Mouse (Mus musculus): ENCODE measurements around the gene 4930579F01Rik.
"Not testable (repeated sequence)": the region's sequence is repeated elsewhere in the genome, so short reads cannot be mapped to it uniquely, and the experiment has no call there.

4930579F01Rik gene

DNA sequence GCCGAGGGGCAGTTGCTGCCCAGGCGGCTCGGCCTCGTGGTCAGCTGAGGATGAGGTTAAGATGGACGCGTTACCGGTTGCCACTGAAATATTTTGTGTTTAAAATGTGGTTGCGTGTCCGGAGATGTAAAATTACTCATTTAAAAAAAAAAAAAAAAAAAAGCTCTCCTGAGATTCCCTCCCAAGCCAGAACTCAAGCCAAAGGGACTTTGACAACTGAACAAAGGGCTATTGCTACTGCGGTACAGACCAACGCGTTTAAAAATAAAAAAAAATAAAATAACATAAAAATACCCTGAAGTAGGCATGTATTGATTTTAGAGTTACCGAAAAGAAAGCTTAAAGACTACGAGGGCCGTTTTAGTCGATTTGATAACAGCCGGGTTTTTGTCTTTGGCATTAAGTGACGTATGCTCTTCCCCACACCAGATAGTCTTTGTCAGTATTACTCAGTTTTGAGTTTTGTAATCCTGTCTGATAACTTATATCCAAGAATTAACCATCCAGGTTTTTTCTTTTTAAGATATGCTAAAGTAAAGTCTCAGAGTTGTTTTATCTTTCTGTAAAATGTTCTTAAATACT lies 49.5 kb downstream of the 4930579F01Rik start:
- no peak for DNase-seq (ENCODE audit: low spot score)

DNA sequence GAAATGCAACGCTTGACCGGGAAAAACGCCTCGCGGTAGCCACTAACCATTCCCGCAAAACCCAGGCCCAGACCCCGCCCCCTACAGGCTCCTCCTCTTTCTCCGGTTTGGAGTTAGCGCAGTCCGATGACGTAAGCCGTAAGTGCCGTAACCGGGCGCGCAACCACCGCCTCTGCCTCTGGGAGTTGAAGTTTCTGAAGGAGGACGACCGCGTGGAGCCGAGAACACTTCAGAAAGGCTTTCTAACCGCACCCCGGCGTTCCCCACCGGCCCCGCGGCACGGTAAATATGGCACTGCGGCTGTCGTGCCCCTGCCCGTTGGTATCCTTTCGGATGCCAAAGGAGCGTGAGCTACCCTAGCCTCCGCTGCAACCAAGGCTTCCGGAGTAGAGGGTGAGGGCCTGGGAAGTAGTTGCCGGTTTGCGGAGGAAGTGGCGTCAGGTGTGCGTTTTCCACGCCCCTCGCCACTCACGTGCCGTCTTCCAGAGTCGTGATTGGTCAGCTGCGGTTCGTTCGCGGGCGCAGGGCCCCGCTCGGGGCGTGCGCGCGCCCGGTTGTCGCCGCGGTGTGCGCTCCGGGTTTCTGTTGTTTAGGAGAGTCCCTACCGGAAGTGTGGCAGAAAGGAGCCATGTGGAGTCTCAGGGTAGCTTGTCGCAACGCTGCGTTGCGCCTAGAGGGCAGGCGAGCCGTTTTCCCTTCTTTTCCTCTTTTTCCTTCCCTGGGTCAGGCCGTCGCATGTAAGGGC lies 50.1 kb downstream of the 4930579F01Rik start, which contains the start of gene Trmt10a:
Gene Trmt10a (plus strand): TSS at position 134 of the 745 bp plus-strand sequence.
- peak; percentile 97 for DNase-seq (ENCODE audit: low spot score)

- no peak for DNase-seq (ENCODE audit: low spot score)
Measured at GRCm38 (mm10) chr3:138142733-138143314, 50.8 kb downstream of the 4930579F01Rik start.

GRCm38 (mm10) chr3:138142052-138142732 lies 51.4 kb downstream of the 4930579F01Rik start:
- DNase-seq (ENCODE audit: low spot score), result no peak

DNA sequence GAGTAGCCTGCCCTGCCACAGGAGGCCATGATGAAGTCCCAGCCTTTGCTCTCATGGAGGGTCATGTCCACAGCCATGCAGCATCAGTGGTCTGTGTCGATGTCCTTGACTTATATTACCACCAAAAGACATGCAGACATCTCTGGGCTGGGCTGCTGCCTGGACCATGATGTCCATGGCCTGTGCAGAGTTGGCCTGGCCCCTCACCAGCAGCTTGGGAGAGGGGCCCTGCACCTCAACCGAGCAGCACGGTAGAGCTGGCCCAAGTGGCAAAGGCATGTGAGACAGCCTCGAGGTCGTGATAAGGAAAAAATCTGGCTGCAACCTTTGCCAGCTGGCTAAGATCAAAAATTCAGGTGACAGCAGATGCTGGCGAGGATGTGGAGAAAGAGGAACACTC lies 54.0 kb downstream of the 4930579F01Rik start:
- no peak for DNase-seq (ENCODE audit: low spot score)

DNA sequence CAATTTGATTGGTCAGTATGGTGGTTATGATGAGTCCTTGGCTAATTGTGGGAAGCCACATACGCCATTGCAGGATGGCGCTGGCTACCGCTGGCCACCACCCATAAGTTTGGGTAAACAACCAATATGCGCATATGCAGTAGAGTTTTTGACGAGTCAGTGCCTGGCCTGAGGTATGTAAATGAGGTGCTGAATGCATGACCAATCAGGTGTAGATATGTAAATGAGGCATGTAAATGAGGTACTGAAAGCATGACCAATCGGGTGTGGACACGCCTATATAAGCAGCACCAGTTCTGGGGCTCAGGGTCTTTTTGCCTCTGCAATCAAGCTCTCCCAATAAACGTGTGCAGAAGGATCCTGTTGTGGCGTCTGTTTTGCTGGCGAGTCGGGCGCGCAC lies 55.5 kb downstream of the 4930579F01Rik start:
- DNase-seq (ENCODE audit: low spot score), result not testable (repeated sequence)

DNA sequence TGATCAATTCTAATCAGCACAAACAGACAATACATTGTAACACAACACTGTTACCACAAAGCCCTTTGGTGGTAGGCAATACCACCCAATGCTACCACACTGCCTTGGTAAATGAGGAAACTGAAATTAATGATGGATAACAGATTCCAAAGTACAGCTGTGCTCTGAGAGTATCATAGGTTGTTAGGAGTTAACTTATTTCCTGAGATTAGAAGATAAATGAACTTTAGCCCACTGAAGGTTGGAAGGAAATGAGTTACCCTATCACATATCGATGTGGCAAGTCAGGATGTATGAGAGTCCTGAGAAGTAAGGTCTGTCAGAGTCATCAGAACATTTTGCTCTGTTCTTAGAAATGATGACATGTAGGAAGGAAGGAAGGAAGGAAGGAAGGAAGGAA lies 59.1 kb downstream of the 4930579F01Rik start:
- DNase-seq (ENCODE audit: low spot score), result no peak

GRCm38 (mm10) chr3:138133916-138134315 lies 59.7 kb downstream of the 4930579F01Rik start:
- no peak for DNase-seq (ENCODE audit: low spot score)

GRCm38 (mm10) chr3:138133463-138133862 lies 60.2 kb downstream of the 4930579F01Rik start:
- no peak for DNase-seq (ENCODE audit: low spot score)

DNA sequence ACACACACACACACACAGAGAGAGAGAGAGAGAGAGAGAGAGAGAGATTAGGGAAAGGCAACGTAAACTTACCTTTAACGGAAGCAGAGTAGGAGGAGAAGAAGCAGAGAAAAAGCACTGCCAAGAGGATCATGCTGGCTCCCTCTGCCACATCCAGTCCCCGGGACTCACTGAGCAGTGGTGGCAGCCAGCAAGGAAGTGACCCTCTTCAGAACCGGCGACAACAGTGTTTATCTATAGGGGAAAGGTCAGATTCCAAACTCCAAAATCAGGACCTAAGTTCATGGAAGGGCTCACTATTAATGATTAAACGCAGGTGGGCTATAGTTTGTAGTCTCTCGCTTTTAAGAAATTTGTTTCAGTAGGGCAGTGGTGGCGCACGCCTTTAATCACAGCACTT lies 62.5 kb downstream of the 4930579F01Rik start:
- DNase-seq (ENCODE audit: low spot score), result no peak

DNA sequence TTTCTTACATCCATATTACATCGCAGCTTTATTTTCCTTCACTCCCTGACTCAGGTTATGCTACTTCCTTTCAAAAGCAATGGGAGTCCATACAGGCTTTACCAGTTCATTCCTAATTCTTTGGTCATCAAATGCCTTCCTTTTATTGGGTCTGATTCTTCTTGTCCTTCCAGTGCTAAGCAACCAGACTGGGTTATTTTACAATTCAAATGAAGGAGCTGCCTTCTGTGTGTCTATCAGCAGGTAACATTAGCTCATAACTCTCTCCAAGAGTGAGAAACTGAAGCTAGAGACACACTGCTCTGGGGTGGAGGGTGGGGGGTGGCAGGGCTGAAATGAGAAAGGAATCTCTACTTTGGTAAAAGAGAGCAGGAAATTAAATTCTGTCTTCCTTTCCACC lies 62.9 kb downstream of the 4930579F01Rik start:
- DNase-seq (ENCODE audit: low spot score), result no peak

DNA sequence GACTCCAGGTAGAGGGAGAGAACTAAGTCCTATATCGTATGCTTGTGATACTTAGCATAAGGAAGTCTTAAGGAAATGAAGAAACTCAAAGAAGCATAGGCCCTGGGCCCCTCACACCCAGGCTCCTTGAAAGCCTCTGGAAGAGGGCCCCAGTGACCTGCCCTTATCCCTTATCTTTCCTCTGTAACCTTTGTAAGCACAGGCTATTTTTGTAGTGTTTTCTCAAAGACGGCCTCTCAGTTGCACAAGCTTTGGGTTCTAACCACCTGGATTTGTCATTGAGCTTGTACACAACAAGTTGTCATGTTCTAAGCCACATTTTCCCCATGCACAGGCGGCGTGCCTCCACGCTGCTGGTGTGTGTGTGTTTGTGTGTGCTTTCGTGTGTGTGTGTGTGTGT lies 64.5 kb downstream of the 4930579F01Rik start:
- DNase-seq (ENCODE audit: low spot score), result no peak

DNA sequence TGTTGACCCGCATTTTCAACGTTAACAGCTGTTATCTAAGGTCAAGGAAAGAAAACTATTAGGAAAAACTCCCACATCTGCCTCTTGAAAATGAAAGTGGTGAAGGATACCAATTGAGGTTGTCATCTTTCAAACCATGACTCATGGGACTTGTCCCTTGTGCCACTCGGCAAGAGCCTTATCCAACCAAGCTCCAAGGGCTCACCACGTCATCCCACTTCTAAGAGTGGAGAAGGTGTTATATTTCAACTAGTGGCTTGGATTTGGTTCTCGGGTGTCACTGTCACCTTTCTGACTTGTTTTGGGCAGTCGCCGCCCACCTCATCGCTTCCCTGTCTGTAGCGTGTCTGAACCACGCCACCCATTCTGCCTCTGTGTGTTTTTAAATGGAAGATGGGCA lies 69.8 kb downstream of the 4930579F01Rik start:
- no peak for DNase-seq (ENCODE audit: low spot score)

GRCm38 (mm10) chr3:138121461-138121860 lies 72.2 kb downstream of the 4930579F01Rik start:
- DNase-seq (ENCODE audit: low spot score), result no peak

GRCm38 (mm10) chr3:138119444-138120105 lies 74.0 kb downstream of the 4930579F01Rik start:
- no peak for DNase-seq (ENCODE audit: low spot score)

- DNase-seq (ENCODE audit: low spot score), result no peak
Measured at GRCm38 (mm10) chr3:138118831-138119230, 74.8 kb downstream of the 4930579F01Rik start.

GRCm38 (mm10) chr3:138118392-138118791 lies 75.2 kb downstream of the 4930579F01Rik start:
- no peak for DNase-seq (ENCODE audit: low spot score)

GRCm38 (mm10) chr3:138116871-138117270 lies 76.8 kb downstream of the 4930579F01Rik start:
- no peak for DNase-seq (ENCODE audit: low spot score)

DNA sequence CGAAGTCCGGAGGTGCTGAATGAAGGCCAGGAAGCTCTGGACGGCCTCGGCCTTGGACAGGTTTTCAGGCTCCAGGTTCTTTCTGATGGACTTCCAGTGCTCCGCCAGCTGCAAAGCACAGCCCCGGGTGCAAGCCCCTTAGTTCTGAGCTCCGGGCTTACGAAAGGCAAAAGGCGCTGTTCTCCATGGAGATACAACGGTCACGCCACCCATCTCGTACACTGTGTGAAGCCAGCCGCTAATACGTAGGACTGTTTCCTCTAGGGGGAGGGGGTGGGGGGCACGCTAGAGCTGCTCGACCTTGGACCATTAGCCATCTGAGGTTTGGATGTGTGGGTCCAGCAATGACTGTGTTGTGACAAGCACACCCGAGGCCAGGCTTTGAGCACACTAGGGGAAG lies 79.5 kb downstream of the 4930579F01Rik start:
- DNase-seq (ENCODE audit: low spot score), result no peak
